Mouse (Mus musculus) urinary bladder, adult 2 months (tissue): ENCODE data around the gene Rsc1a1. TPM values are rescaled to one million over a fixed set of nuclear protein-coding genes. Genes with fewer than 3 reads are reported as not detected.
A peak's percentile ranks its signal among the peaks of the same experiment; 100 is the strongest.

Source experiments
- DNase-seq: peaks from one replicate; pipeline ENCODE4 v3.0.0; 2022; ENCODE audit warnings: low spot score
- polyA plus RNA-seq: library from polyadenylated mRNA; depleted of rRNA; stranded (reverse); fragments of >200 nt; gene quantifications from 2 replicates; pipeline ENCODE4 v1.2.3, GENCODE M21; 2012; rRNA removed

The Rsc1a1 gene
- polyA plus RNA-seq, result 14.4 and 17.2 TPM in 2 replicates

GRCm38 (mm10) chr4:141685499-141685898 is at the start of gene Rsc1a1:
TSS of gene Rsc1a1 (minus strand) at chr4:141685599.
- DNase-seq, result no peak

GRCm38 (mm10) chr4:141735206-141735560 is 49.8 kb upstream of the Rsc1a1 start:
- DNase-seq, result no peak

GRCm38 (mm10) chr4:141734446-141735205 is 49.2 kb upstream of the Rsc1a1 start:
- peak; percentile 70 for DNase-seq

GRCm38 (mm10) chr4:141731766-141732165 is 46.4 kb upstream of the Rsc1a1 start:
- no peak for DNase-seq

- DNase-seq, result no peak
Observed at GRCm38 (mm10) chr4:141730401-141730800, 45.0 kb upstream of the Rsc1a1 start.

- DNase-seq, result no peak
Observed at GRCm38 (mm10) chr4:141729266-141729665, 43.9 kb upstream of the Rsc1a1 start.

- DNase-seq, result no peak
Observed at GRCm38 (mm10) chr4:141725738-141726137, 40.3 kb upstream of the Rsc1a1 start.

GRCm38 (mm10) chr4:141725277-141725676 is 39.9 kb upstream of the Rsc1a1 start:
- no peak for DNase-seq

- DNase-seq, result no peak
Observed at GRCm38 (mm10) chr4:141724594-141724993, 39.2 kb upstream of the Rsc1a1 start.

- no peak for DNase-seq
Observed at GRCm38 (mm10) chr4:141723673-141724068, 38.3 kb upstream of the Rsc1a1 start.

GRCm38 (mm10) chr4:141722731-141723672 is 37.6 kb upstream of the Rsc1a1 start, which contains the start of gene Ddi2:
TSS of gene Ddi2 (minus strand) at chr4:141723419.
- peak; percentile 82 for DNase-seq

- no peak for DNase-seq
Observed at GRCm38 (mm10) chr4:141721961-141722360, 36.6 kb upstream of the Rsc1a1 start.

- DNase-seq, result no peak
Observed at GRCm38 (mm10) chr4:141720761-141721523, 35.5 kb upstream of the Rsc1a1 start.

GRCm38 (mm10) chr4:141719304-141719703 is 33.9 kb upstream of the Rsc1a1 start:
- no peak for DNase-seq

GRCm38 (mm10) chr4:141717633-141718032 is 32.2 kb upstream of the Rsc1a1 start:
- no peak for DNase-seq

- DNase-seq, result no peak
Observed at GRCm38 (mm10) chr4:141715027-141715426, 29.6 kb upstream of the Rsc1a1 start.

- DNase-seq, result no peak
Observed at GRCm38 (mm10) chr4:141713598-141714142, 28.3 kb upstream of the Rsc1a1 start.

- no peak for DNase-seq
Observed at GRCm38 (mm10) chr4:141711250-141711649, 25.9 kb upstream of the Rsc1a1 start.

GRCm38 (mm10) chr4:141708971-141709370 is 23.6 kb upstream of the Rsc1a1 start:
- DNase-seq, result no peak

- DNase-seq, result no peak
Observed at GRCm38 (mm10) chr4:141708005-141708404, 22.6 kb upstream of the Rsc1a1 start.

GRCm38 (mm10) chr4:141705331-141705730 is 19.9 kb upstream of the Rsc1a1 start:
- DNase-seq, result no peak

- no peak for DNase-seq
Observed at GRCm38 (mm10) chr4:141704625-141705024, 19.2 kb upstream of the Rsc1a1 start.
